Mouse (Mus musculus) forebrain, embryonic 14.5 days (tissue): ENCODE results near the gene Taf1c. TPM values are rescaled to one million over a fixed set of nuclear protein-coding genes. Genes with fewer than 3 reads are reported as not detected.

ENCODE experiments used
- ATAC-seq: fragments of 200-750 bp; cut with Nextera tagmentation; 2 replicates; pipeline ENCODE4 v1.8.0; 2017; ENCODE audit warnings: mild to moderate bottlenecking, moderate library complexity
- DNase-seq: peaks from one replicate; pipeline ENCODE4 v3.0.0-alpha.2; 2015; ENCODE audit warnings: low spot score
- H3K27ac ChIP-seq: fragments of 300-500 bp; sonication (generic); 2 replicates; pipeline ENCODE4 v1.5.1; 2014; ENCODE audit warnings: low read depth, mild to moderate bottlenecking, control low read depth, low read length, moderate library complexity
- H3K27me3 ChIP-seq: fragments of 300-500 bp; sonication (generic); replicated peaks from 2 replicates; pipeline ENCODE4 v1.6.1; 2014; ENCODE audit warnings: low read length, control low read depth, mixed read lengths; ENCODE audit not compliant: control insufficient read depth, insufficient read depth
- H3K36me3 ChIP-seq: fragments of 300-500 bp; sonication (generic); 2 replicates; pipeline ENCODE4 v1.6.1; 2014; ENCODE audit warnings: low read length, control low read depth; ENCODE audit not compliant: control insufficient read depth, insufficient read depth
- H3K4me1 ChIP-seq: fragments of 300-500 bp; sonication (generic); 2 replicates; pipeline ENCODE4 v1.6.1; 2014; ENCODE audit warnings: antibody characterized with exemption, low read length, control low read depth; ENCODE audit not compliant: control insufficient read depth, insufficient read depth
- H3K4me2 ChIP-seq: fragments of 300-500 bp; sonication (generic); 2 replicates; pipeline ENCODE4 v1.6.1; 2014; ENCODE audit warnings: mild to moderate bottlenecking, control low read depth, low read length
- H3K4me3 ChIP-seq: fragments of 300-500 bp; sonication (generic); 2 replicates; pipeline ENCODE4 v1.5.1; 2014; ENCODE audit warnings: low read depth, low read length, control low read depth
- H3K9ac ChIP-seq: fragments of 300-500 bp; sonication (generic); 2 replicates; pipeline ENCODE4 v1.6.1; 2014; ENCODE audit warnings: mild to moderate bottlenecking, low read length, control low read depth, moderate library complexity
- H3K9me3 ChIP-seq: fragments of 300-500 bp; sonication (generic); replicated peaks from 2 replicates; pipeline ENCODE4 v1.6.1; 2016; ENCODE audit warnings: low read length, control low read depth, mixed read lengths; ENCODE audit not compliant: control insufficient read depth
- whole genome bisulfite sequencing: fragments of 180-500 bp; shearing (Covaris S2); extraction: QIAGEN DNeasy Blood & Tissue Kit; methylation state at CpG from one replicate; pipeline ENCODE4 v1.1.7; 2014; 5-methylcytosine and 5-hydroxymethylcytosine counted together
- polyA plus RNA-seq: library from polyadenylated mRNA; unstranded; fragments of >200 nt; fragmentation: Nextera tagmentation; extraction: Ambion mirVana; gene quantifications from 2 replicates; pipeline ENCODE4 v1.2.1, GENCODE M21; 2014

Gene Taf1c
- polyA plus RNA-seq, 1 experiment from 2014 or later, result 13.7 TPM

DNA sequence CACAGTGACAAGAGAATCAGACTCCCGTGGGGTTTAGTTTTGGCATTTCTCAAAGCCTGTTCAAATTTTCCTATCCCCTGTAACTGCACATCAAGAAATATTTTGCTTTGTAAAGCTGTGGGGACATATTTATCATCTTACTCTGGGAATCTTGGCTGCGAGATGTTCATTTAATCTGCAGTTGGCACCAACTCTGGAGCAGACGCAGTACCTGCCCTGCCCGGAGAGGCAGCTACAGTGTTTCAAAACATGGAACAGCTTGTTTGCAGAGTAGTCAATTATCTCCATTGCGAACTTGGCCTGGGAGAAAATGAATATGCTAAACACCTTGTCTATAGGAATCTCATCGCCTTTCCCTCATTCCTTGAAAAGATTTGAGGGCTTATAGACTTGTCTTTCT, 33.2 kb upstream of the Taf1c start:
- H3K9me3 ChIP-seq, result no peaks in the 10 kb centered on the region
- H3K27ac ChIP-seq, result no peak overlapping the region
- no peak overlapping the region for H3K9ac ChIP-seq
- no peak overlapping the region for H3K4me3 ChIP-seq
- DNase-seq, result peak; percentile 29
- H3K4me1 ChIP-seq, result no peaks in the 10 kb centered on the region
- no peak for ATAC-seq
- H3K4me2 ChIP-seq, result no peak overlapping the region
- H3K27me3 ChIP-seq, result 0 out of 2 replicates have a peak, but pooled peaks cover 10% of the 10 kb centered on the region
- 48% methylated on average over 6 of the region's 6 CpGs for WGBS
- H3K36me3 ChIP-seq, result no peaks in the 10 kb centered on the region

DNA sequence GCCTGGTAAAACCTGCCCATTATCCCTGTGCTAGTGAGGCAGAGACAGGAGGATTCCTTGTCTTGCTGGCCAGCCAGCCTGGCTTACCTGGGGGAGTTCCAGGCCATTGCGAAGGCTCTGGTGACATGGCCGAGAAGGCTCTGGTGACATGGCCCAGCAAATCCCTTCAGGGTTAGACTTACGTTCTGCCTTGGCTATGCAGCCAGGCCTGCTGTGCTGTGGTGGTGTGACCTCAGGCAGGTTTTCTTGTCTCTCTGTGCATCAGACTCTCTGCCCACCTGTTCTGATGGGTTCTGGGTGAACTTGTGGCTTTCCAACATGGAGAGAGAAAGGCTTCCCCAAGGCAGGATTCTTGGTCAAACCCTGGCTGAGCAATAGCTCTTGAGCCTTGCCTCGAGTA, 32.4 kb upstream of the Taf1c start:
- no peak overlapping the region for H3K4me2 ChIP-seq
- no peak overlapping the region for H3K9ac ChIP-seq
- no peak overlapping the region for H3K4me3 ChIP-seq
- no peaks in the 10 kb centered on the region for H3K36me3 ChIP-seq
- ATAC-seq (no peak), DNase-seq (no peak)
- H3K27ac ChIP-seq, result no peak overlapping the region
- 88% methylated on average over 4 of the region's 4 CpGs for WGBS
- H3K27me3 ChIP-seq, result 0 out of 2 replicates have a peak, but pooled peaks cover 11% of the 10 kb centered on the region
- H3K9me3 ChIP-seq, result no peaks in the 10 kb centered on the region
- no peaks in the 10 kb centered on the region for H3K4me1 ChIP-seq

DNA sequence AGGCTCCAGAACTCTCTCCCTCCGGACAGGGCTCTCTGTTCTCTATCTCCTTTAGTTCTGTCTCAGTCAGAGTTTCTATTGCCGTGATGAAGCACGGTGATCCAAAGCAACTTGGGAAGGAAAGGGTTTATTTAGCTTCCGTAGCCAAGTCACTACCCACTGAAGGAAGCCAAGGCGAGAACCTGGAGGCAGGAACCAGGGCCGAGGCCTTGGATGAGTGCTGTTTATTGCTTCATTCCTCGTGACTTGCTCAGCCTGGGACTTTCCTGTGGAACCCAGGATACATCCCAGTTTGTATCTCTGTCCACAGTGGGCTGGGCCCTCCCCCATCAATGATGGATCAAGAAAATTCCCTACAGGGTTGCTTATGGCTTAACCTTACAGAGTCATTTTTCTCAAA, 31.7 kb upstream of the Taf1c start:
- H3K27ac ChIP-seq, result no peak overlapping the region
- DNase-seq, result no peak
- no peaks in the 10 kb centered on the region for H3K4me1 ChIP-seq
- 0 out of 2 replicates have a peak, but pooled peaks cover 11% of the 10 kb centered on the region for H3K27me3 ChIP-seq
- H3K9me3 ChIP-seq, result no peaks in the 10 kb centered on the region
- no peak overlapping the region for H3K9ac ChIP-seq
- ATAC-seq, result no peak
- H3K4me2 ChIP-seq, result no peak overlapping the region
- H3K4me3 ChIP-seq, result no peak overlapping the region
- no peaks in the 10 kb centered on the region for H3K36me3 ChIP-seq
- WGBS, result 69% methylated on average over 7 of the region's 7 CpGs

DNA sequence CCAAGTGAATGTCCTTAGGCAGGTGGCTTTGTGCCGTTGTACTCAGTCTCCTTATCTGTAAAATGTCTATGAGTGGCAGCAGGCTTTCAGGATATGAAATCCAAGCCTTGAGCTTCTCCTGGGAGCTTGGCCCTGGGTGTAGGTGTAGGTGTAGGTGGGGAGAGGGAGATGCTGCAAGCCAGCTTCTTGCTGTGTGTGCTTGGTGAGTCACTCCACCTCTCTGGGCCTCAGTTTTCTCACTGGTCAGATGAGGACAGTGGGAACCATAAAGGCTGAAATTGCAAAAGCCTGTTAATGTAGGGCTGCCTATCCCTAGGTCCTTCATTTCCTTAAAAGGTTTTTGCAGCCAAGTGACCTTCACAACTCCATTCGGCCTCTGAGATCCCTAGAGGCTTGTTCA, 30.9 kb upstream of the Taf1c start:
- Histone ChIP-seq H3K4me1 (no peaks in the 10 kb centered on the region), H3K9me3 (no peaks in the 10 kb centered on the region), H3K27me3 (0 out of 2 replicates have a peak, but pooled peaks cover 11% of the 10 kb centered on the region), H3K4me2 (no peak overlapping the region), H3K36me3 (no peaks in the 10 kb centered on the region), H3K4me3 (no peak overlapping the region), H3K27ac (no peak overlapping the region), H3K9ac (no peak overlapping the region)
- DNase-seq, result no peak
- ATAC-seq, result no peak
- 80% methylated on average over 2 of the region's 2 CpGs for WGBS

DNA sequence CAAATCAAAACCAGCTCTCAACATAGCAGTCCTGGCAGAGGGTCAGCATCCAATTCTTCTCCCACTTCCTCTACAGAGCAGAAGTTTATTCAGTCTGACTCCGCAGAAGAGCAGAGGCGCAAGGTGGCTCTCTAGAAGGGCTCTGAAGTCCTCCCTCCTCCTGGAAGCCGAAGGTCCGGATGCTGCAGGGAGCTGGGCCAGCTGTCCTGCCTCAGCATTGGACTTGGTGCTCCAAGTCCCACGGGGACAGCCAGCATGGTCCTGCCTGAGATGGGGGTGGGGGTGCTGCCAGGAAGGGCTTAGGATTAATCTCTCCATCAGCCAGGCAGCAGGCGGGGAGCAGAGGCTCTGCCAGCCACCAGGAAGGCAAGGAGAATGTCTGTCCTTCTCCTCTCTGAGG, 30.4 kb upstream of the Taf1c start, which contains the start of gene Kcng4:
Gene Kcng4 (minus strand): TSS at position 303 of the 400 bp plus-strand sequence.
- H3K4me3 ChIP-seq, result no peak within 1 kb of the TSS
- H3K4me2 ChIP-seq, result no peak within 1 kb of the TSS
- no peak within 1 kb of the TSS for H3K27ac ChIP-seq
- WGBS, result 34% methylated on average over 6 of the region's 6 CpGs
- H3K9me3 ChIP-seq, result no peaks in the 10 kb centered on the region
- no peak for DNase-seq
- 0 out of 2 replicates have a peak, but pooled peaks cover 11% of the 10 kb centered on the region for H3K27me3 ChIP-seq
- no peaks in the 10 kb centered on the region for H3K4me1 ChIP-seq
- no peaks in the 10 kb centered on the region for H3K36me3 ChIP-seq
- H3K9ac ChIP-seq, result no peak within 1 kb of the TSS
- ATAC-seq, result no peak

DNA sequence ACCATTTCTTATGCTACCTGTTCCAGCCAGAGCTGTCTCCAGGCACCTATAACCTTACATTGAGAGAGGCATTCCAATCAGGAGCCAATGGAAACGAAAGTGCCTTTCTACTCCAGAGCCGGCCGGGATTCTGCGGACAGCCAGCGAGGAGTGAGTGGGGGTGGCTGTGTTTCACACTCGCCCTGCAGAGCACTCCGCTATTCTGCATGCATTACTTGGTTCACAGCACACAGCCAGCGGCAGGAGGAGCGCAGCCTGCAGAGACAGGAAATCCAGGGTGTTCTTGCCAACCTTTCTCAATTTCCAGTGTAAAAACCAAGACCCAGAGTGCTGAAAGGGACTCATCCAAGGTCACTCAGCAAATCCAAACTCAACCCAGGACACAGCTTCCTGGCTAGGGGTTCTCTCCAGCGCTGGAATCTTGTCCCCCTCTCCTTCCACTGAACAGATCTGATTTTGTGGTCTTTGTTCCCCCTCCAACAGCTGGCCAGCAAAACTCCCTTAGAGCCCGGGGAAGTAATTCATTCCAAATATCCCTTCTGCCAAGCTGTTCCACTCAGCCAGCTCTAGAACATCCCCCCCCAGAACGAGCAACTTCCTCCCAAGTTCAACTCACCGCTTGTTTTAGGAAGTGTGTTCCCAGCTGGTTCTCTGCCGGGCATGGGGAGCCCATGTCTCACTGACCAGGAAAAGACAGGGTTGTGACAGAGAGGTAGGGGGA, 29.8 kb upstream of the Taf1c start:
- peak; percentile 25 for DNase-seq
- Histone ChIP-seq H3K4me1 (no peaks in the 10 kb centered on the region), H3K9ac (no peak overlapping the region), H3K4me2 (no peak overlapping the region), H3K27ac (no peak overlapping the region), H3K4me3 (no peak overlapping the region), H3K27me3 (0 out of 2 replicates have a peak, but pooled peaks cover 11% of the 10 kb centered on the region), H3K36me3 (no peaks in the 10 kb centered on the region), H3K9me3 (no peaks in the 10 kb centered on the region)
- ATAC-seq, result no peak
- 22% methylated on average over 14 of the region's 14 CpGs for WGBS

DNA sequence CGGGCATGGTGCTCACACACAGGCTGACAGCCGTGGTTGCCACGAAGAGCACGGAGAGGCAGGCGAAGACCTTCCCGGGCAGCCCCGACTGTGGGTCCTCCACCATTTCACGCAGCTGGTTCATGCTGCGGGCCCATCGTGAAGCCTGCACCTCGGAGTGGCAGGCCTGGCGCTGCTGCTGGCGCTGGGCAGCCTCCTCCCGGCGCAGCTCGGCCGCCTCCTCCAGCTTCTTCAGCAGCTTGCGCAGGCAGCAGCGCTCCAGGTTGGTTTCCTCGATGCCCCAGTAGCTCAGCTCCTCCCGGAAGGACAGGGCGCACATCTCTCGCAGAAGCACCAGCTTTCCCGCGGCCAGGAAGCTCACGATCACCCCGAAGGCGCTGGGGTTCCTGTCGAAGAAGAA, 27.9 kb upstream of the Taf1c start:
- Histone ChIP-seq H3K27me3 (0 out of 2 replicates have a peak, but pooled peaks cover 11% of the 10 kb centered on the region), H3K9ac (no peak overlapping the region), H3K4me3 (no peak overlapping the region), H3K9me3 (no peaks in the 10 kb centered on the region), H3K4me2 (no peak overlapping the region), H3K36me3 (no peaks in the 10 kb centered on the region), H3K4me1 (no peaks in the 10 kb centered on the region), H3K27ac (no peak overlapping the region)
- 63% methylated on average over 29 of the region's 29 CpGs for WGBS
- DNase-seq (no peak), ATAC-seq (no peak)

DNA sequence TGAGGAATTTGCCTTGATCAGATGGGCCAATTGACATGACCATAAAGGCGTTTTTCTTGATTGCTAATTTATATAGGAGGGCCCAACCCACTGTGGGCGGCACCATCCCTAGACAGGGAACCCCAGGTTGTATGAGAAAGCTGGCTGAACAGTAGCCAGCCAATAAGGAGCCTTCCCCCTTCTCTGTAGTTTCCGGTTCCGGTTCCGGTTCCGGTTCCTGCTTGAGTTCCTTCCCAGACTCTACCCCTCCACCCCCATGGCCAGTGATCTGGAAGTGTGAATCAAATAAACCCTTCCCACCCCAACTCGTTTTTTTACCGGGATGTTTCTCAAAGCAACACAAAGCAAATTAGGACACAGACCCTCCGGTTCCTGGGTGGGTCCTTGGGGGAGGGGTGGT, 27.2 kb upstream of the Taf1c start:
- no peak for ATAC-seq
- no peak overlapping the region for H3K27ac ChIP-seq
- H3K4me3 ChIP-seq, result no peak overlapping the region
- H3K27me3 ChIP-seq, result 0 out of 2 replicates have a peak, but pooled peaks cover 11% of the 10 kb centered on the region
- H3K9me3 ChIP-seq, result no peaks in the 10 kb centered on the region
- WGBS, result 87% methylated on average over 9 of the region's 9 CpGs
- no peak overlapping the region for H3K9ac ChIP-seq
- no peak overlapping the region for H3K4me2 ChIP-seq
- no peaks in the 10 kb centered on the region for H3K36me3 ChIP-seq
- no peaks in the 10 kb centered on the region for H3K4me1 ChIP-seq
- DNase-seq, result no peak

DNA sequence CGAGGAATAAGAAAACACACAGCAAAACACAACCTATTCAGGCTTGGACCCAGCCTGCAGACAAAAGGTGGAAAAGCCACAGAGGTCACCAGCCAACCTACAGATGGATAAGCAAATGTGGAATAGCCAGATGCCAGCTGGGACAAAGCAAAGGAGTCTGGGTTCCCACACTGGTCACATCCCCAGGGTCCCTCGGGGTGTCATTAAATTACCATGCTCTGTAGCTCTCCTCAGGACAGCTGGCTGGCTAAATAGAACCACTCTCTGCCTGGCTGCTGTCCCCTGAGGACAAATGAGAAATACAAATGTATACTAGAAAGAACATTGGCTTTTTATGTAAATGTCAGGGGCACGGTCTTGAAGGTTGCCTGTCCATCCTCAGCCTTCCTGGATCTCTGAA, 25.8 kb upstream of the Taf1c start:
- Histone ChIP-seq H3K9ac (no peak overlapping the region), H3K27ac (no peak overlapping the region), H3K9me3 (no peaks in the 10 kb centered on the region), H3K4me3 (no peak overlapping the region), H3K27me3 (0 out of 2 replicates have a peak, but pooled peaks cover 11% of the 10 kb centered on the region), H3K4me2 (no peak overlapping the region), H3K4me1 (no peaks in the 10 kb centered on the region), H3K36me3 (no peaks in the 10 kb centered on the region)
- WGBS, result 54% methylated on average over 3 of the region's 3 CpGs
- DNase-seq (no peak), ATAC-seq (no peak)
